Mouse (Mus musculus): Measurements from ENCODE around the gene Hddc3.

- no peak for TF ChIP-seq CTCF (IDR thresholded peaks at IDR 0.05; ENCODE audit: extremely low read depth, insufficient read depth, low read length)
- TF ChIP-seq POLR2A (IDR thresholded peaks at IDR 0.05; ENCODE audit: extremely low read depth, insufficient read depth, low read length): no peak
Observed at GRCm38 (mm10) chr7:80369967-80370431, 27.1 kb downstream of the Hddc3 start.

All from cortical plate, adult 2 months (tissue).